Mouse (Mus musculus): ENCODE data around the gene Csrnp1.

Gene Csrnp1

DNA sequence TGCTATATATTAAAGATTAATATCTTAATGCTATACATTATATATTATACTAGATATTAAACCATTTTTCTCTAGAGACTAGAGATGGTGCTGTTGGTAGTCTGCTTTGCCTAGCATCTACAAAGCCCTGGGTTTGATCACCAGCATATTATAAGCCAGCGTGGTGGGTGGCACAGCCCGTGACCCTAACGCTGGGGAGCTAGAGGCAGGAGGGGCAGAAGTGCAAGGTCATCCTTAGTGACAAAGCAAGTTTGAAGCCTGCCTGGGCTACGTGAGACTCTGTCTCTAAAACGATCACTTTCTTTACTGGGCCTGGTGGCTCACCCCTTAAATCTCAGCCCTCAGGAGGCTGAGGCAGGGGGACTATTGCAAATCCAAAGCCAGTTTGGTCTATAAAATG, 18.4 kb upstream of the Csrnp1 start:
- no peak for DNase-seq (ENCODE audit: low read depth, low spot score)

DNA sequence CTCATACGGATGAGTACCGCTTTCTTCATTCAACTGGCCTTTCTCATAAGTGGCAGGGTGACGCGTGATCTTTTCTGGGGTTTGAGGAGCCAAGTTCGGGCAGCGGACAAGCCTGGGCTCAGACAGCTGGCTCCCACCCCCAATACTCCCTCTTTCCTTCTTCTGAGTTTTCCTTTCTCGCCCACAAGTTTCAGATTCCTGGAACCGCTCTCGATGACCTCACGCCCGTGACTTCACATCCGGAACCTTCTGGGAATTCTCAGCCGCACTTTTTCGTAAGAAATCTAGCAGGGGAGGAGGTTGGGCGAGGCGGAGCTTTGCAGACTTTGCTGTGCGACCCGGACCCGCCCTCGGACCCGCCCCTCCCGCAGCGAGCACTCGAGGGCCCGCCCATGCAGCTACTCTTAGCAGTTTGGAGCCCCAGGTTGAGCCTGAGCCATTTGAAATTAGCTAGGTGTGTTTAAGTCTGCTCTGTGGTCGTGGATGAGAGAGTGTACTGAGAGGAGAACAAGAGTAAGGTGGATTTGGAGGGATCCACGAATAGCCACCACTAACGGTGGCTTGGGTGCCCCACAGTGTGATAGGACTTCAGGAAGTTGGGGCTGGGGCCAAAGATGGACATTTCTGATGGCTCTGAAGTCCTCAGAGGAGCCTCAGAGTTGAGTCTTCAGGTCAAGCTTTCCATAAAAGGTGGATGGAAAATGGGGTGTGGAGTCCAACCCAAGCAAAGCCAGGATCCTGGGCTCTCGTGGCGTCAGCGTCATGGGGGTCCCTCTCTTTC, 17.7 kb upstream of the Csrnp1 start:
- DNase-seq (ENCODE audit: low read depth, low spot score) = peak; percentile 93

DNA sequence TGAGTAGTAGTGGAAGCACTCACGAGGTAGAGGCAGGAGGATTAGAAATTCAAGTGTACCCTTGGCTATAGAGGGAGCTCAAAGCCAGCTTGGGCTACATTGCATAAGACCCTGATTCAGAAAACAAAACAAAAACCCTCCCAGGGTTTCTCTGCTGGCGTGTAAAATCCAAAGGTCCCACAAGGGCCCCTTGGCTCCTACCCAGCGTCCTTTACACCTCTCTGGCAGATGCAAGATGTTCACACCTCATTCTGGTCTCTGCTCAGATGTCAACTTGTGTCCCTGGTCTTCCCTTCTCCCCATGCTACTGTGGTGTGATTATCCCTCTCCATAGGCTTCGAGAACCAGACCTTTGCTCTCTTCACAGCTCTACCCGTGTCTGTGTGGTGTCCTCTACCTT, 16.3 kb upstream of the Csrnp1 start:
- no peak for DNase-seq (ENCODE audit: low read depth, low spot score)

DNA sequence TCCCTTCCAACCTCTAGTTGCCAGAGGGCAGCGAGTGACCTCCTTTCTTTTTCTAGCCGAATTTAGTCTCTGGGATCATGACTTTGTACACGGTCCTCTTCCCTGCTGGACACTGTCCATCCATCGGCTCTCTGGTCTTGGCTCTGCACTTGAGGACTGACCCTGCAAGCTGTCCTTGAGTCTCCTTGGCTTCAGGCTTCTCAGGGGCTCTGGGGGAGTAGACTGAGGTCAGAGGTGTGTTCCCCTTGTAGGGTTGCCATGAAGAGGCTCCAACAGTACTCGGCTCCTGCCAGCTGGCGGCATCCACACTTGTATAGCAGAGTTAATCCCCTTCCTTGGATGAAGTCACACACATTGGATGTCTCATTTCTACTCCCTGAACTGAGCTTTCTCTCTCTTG, 15.2 kb upstream of the Csrnp1 start:
- no peak for DNase-seq (ENCODE audit: low read depth, low spot score)

DNA sequence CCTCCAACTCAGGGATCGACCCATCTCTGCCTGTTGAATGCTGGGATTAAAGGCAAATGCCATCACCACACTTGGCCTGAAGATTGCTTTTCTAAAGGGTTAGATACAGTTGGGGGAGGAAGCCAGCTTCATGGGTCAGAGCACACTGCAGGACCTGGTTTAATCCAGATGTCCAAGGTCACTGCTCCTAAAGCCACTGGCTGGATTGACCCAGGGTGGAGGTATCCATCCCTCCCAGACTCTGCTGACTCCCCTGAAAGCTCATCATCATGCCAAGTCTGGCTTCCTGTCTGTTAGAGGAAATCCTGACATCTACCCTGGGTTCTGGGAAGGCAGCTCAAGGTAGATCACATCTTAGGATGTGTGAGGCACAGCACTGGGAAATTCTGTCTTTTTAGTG, 14.3 kb upstream of the Csrnp1 start:
- no peak for DNase-seq (ENCODE audit: low read depth, low spot score)

DNA sequence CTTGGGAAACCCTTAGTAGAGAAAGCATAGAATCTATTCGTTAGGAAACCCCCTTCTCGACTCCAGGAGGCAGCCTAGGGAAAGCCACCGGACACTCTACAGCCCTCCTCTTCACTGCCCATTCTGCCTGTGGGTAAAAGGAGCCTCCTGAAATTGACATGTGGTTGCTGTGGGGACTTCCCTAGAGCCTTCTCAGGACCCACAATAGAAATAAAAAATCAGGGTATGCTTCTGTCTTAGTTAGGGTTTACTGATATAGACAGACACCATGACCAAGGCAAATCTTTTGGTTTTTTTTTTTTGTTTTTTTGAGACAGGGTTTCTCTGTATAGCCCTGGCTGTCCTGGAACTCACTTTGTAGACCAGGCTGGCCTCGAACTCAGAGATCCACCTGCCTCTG, 11.6 kb upstream of the Csrnp1 start:
- no peak for DNase-seq (ENCODE audit: low read depth, low spot score)

DNA sequence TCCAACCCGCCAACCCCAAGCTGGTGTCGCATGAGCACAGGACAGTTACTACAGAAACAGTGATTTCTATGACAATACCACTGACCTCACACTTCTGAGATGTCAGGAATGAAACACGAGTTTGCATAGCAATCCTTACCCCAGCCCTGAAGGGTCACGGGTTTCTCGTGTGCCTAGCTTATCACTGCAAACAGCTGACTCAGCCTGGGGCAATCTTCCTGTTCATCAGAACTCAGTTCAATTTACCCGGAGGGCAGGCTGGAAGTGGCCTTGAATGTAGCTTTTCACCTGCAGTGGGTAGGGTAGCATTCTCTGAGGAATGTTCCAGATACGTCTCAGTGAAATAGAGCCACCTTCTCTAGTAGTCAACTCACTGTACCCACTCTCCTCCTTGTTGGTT, 9.7 kb upstream of the Csrnp1 start:
- no peak for DNase-seq (ENCODE audit: low read depth, low spot score)

DNA sequence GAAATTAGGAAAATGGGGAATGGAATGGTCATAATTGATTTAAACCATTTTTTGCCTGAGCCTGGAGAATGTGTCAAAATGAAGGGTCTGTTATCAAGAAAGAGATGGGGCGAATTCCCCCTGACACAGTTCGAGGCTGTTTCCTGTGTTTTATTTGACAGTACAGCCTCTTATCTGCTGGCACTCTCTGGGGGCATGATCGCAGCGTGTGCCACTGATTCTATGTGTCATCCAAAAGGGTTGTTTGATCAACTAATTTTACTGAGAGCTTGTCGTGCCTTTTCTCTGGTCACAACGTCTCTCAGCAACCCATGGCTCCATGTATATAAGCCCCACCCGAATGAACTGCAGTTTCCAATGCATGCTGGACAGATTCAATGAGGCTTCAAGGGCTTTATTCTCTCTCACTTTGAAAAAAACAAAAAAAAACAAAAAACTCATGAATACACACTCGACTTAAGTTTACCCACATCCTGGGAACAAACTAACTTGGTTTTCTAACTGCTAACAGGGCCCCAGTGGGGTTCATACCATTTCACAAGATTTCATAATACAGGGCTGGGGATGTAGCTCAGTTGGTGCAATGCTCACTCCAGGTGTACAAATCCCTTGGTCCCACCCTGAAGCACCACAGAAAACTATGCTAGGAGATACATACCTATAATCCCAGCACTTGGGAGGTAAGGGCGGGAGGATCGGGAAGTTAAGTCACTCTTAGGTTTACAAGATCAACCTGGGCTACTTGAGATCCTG, 8.8 kb upstream of the Csrnp1 start:
- no peak for DNase-seq (ENCODE audit: low read depth, low spot score)

DNA sequence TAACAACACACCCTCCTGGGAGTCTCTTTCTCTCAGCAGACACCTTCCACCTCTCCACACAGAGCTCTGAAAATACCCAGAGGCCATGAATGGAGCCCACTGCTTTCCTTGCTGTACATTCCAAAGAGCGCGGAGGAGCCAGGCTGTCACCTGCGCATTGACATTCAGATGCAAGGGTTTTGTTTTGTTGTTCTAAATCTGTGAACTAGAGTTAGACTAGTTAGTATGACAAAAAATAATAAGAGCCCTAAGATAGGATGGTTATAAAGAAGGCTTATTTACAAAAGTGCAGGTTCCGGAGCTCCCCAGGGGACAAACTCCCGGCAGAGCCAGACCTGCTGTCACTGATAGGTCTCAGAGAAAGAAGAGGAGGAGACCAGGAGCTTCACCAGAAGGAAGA, 6.9 kb upstream of the Csrnp1 start:
- no peak for DNase-seq (ENCODE audit: low read depth, low spot score)

DNA sequence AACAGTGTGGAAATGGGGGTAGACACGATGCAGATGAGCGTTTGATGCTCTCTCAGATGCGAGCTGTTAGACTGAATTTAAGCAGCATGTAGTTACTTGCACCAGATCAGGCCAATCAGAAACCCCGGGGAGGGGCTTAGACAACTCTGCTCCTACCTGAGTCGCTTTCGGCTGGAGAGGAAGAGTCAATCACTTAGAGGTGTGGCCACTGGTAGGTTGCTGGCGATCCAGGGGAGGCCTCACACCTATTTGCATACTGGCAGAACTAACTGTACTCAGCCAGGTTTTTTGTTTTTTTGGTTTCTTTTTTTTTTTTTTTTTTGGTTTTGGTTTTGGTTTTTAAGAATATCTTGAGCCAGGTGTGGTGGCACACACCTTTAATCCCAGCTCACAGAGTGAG, 3.8 kb upstream of the Csrnp1 start:
- no peak for DNase-seq (ENCODE audit: low read depth, low spot score)

DNA sequence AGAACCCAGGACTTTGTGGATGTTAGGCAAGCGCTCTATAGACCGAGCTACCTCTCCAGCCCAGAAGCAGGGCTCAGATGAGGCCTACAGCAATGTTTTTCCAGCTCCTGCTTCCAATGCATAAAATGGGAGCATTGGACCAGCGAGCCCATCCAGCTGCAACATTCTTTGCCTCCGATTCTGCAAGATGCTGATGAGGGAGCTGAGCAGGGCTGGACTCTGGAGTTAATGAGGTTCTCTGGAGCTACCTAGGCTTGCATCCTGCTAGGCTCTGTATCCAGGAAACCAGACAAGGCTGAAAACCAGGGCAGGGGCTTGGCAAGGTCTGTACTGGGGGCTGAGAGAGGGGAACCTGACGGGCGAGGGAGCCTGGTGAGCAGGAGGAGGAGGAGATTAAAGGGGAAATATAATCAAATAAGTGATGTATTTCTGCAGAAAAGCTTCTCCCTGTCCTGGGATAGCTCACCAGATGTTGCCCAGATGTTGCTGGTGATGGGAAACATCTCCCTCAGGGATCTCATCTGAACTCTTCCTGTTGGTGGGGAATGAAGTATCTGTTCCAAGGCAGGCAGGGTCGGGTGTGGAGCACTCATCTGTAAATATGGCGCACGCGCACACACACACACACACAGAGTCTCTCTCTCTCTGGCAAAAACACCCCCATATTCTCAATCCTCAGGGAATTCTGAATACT, 1.6 kb upstream of the Csrnp1 start:
- no peak for DNase-seq (ENCODE audit: low read depth, low spot score)

DNA sequence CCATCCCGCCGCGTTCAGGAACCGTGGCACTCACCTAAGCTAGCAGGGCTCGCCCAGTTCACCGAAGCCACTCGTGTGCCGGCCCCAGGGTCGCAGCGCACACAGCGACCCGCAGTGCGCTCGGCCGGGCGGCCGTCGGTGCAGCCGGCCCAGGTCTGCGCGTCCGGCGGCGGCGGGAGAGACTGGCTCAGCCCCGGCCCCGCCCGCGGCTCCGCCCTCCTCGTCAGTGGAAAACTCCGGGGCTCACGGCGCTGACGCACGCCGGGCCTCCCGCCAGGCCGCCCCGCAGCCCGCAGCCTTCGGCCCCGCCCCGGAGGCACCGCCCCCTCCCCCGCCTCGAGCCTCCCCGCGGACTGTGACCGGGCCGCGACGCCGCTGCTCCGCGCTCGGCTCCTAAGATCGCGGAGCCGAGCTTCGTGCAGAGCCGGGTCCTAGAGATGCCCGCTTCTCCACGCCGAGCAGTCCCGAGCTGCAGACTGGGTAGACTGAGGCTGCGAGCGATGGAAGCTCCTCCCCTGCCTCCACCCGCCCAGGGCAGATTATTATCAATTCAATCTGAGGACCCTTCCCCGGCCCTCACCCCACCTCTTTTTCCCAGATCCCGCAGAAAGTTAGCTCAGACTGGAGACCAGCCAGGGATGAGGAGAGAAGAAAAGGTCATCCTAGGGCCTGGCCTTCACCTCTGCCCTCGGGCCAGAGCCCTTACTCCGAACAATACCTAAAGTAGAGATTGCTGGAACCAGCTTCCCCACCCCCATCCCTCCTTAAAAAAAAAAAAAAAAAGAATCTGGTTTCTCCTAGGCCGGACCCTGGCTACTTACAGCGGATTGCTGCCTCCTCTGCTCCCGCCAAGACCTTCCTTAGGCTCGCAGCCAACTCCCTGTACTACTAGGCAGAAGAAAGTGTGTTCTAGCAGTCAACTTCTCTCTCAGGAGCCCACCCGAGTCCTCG, 598 bp downstream of the Csrnp1 start:
- peak; percentile 47 for DNase-seq (ENCODE audit: low read depth, low spot score)

DNA sequence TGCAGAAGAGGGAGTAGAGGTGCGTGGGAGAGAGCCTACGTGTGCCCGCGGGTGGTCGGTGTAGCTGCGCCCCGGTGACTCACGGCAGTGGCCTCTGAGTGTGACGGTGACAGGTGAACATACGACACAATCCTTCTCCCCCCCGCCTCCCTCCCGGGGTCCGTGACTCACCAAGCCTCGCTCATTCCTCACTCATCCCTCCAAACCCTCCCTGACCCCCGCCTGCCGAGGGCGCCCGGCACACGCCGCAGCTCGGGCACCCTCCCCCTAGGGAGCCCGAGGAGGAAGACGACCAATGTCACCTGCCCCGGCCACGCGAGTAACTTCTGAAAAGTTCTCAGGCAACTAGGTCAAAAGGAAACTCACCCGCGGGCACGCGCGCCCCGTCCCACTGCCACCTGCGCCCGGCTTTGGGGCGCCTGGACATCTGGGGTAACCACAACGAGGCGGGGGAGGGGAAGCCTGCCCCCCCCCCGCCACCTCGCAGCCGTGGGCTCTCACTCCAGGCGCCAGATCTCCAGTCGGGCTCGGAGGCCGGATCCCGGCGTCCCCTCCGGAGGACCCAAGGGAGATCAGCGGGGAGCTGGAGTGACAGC, 1.4 kb downstream of the Csrnp1 start:
- no peak for DNase-seq (ENCODE audit: low read depth, low spot score)

DNA sequence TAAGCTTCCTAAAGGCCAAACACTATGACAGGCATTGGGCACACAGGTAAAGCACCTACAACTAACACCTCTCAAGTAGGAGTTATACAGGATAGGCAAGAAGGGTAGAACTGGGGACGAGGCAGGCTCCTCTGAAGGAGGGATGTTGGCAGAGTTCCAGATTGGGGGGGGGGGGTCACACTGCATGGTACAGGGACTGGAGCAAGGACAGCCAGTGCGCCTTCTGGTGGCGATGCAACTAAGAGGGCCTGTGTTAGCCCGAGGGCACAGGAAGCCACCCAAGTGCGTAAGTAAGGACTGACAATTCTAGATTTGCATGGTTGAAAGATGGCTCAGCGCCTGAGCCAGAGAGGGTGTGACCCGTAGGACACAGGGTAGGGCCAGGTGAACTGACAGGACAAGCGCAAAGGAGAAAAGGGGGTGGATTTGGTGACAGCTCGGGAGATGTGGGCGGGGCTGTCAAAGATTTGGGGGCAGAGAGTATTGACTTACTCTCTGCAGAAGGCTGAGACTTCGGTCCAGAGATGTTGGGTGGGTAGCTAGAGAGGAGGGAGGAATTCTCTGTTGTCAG, 2.1 kb downstream of the Csrnp1 start:
- peak; percentile 36 for DNase-seq (ENCODE audit: low read depth, low spot score)

DNA sequence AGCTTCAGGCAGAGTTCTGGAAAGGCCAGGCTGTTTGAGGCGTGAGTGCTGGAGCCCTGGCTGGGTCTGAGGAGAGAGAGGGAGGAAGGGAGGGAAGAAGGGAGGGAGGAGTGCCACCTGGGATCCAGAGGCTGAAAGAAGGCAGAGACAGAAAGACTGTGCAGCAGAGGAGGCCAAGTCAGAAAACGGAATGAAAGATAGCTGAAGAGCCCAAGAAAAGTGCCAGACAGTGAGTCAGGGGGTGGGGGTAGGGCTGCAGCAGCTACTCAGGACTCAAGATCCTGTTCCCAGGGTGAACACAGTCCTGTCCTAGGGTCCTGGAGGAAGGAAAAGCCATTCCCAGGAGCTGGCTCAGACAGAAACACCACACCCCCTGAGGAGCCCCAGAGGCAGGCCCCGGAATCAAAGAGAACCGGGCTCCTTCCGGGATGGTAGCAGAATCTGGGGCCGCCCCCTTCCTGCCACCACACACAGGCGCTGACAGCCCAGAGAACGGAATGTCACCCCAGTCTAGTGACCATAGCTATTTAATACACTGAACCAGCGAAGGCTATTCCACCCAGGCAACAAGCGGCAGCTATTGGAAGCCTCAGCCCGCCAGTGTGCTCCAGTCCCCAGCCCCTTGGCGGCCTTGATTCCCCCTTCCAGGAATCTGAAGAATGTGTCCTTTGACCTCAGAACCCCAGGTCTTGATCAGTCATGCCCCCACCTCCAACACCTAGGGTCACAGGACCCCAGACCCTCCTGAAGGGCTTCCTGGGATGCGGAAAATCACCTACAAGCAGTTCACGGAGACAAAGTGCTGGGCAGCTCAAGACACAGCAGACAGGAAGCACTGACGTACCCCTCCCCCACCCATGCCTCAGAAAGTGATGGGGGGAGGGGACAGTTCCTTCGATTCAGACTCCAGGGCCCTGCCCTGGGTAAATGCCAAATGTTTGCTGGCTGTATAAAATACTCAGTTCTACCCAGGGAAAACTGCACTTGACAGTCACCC, 3.0 kb downstream of the Csrnp1 start:
- DNase-seq (ENCODE audit: low read depth, low spot score) = peak; percentile 79

DNA sequence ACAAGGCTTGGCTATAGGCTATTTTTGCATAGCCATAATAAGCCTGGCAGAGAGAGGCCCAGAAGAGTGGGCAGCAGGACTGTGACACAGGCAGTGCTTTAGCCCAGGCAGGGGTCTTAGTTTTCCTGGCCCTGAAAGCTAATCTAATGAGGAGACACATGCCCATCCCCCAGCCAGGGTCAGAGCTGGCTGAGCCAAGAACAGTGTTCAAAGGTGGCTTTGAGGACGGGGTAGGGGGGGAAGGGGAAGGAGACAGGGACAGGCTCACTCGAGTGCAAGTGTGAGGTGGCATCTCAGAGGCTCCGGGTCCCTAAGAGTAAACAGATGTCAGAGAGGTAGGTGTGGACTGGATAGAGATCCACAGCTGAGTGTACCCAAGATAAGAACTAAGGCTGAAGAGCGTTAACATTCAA, 3.7 kb downstream of the Csrnp1 start:
- DNase-seq (ENCODE audit: low read depth, low spot score) = no peak

DNA sequence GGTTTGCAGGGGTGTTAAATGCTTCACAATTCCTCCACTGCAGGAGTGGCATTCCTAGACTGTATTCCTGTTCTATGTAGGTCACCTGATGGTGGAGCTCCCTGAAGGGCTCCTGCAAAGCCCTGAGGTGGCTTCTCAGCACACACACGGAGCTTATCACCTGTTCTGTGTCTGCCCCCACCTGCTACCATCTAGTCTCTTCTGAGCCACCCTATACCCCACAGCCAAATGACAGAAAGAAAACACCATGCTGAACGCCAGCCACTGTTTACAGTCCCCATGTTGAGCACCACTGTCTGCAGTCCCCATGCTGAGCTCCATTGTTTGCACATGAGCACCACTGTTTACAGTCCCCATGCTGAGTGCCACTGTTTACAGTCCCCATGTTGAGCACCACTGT, 4.7 kb downstream of the Csrnp1 start:
- no peak for DNase-seq (ENCODE audit: low read depth, low spot score)

DNA sequence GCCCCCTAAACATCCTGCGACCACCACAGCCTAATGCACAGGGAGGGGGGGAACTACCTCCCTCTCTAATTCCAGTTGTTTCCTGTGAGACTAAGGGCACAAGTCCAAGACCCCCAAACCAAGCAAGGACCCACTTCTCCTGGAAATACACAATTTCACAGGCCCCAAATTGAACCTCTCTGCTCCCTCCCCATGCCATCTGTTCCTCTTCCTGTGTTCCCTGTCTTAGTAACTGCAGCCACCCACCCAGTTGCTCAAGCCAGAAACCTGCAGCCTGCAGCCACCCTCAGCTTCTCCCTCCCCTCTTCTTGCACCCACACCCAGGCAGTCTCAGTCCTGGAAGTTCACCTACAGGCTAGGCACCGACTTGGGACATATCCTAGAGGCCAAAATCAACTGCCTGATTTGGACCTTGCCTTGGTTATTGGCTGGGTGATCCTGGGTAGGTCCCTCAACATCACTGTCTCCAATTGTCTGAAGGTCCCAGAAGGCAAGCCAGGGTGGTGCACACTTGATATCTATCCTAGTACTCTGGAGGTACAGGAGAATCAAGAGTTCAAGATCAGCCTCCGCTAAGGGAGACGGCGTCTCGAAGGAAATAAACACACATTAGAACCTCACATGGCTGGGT, 5.5 kb downstream of the Csrnp1 start:
- DNase-seq (ENCODE audit: low read depth, low spot score) = no peak

All from forelimb bud, embryonic 11.5 days (tissue).